Mouse (Mus musculus): ENCODE measurements at regions not wholly inside any gene's neighbourhood (a gene's known extent, or its start where the extent isn't known, plus 50 kb on each side); places are given as distances from the start of the nearest gene placed in this dataset.

- TF ChIP-seq POLR2A (IDR thresholded peaks at IDR 0.05; ENCODE audit: borderline replicate concordance, insufficient read depth, low read length) = no peak
- no peak for TF ChIP-seq CTCF (IDR thresholded peaks at IDR 0.05; ENCODE audit: borderline replicate concordance, insufficient read depth, low read depth, low read length)
Observed at GRCm38 (mm10) chr8:82623791-82624431, 150.0 kb downstream of the Zfp330 start.

Data from cerebellum, adult 2 months (tissue).